Mouse (Mus musculus): Measurements from ENCODE around the gene Stim1.

GRCm38 (mm10) chr7:102417398-102417797 is 149.8 kb downstream of the Stim1 start:
- no peak for TF ChIP-seq POLR2A (IDR thresholded peaks at IDR 0.05; ENCODE audit: insufficient read length, low read depth)
- no peak for TF ChIP-seq TCF3 (IDR thresholded peaks at IDR 0.05; ENCODE audit: insufficient read length, low read depth)
- no peak for TF ChIP-seq USF1 (IDR thresholded peaks at IDR 0.05; ENCODE audit: low read depth)
- no peak for TF ChIP-seq POLR2AphosphoS2 (IDR thresholded peaks at IDR 0.05; ENCODE audit: insufficient read length, low read depth)
- no peak for TF ChIP-seq MAX (IDR thresholded peaks at IDR 0.05; ENCODE audit: low read depth)
- TF ChIP-seq SRF (IDR thresholded peaks at IDR 0.05; ENCODE audit: control insufficient read depth, insufficient read length, low read depth) = no peak
- TF ChIP-seq E2F4 (IDR thresholded peaks at IDR 0.05; ENCODE audit: insufficient read depth) = no peak
- TF ChIP-seq REST (IDR thresholded peaks at IDR 0.05; ENCODE audit: insufficient read depth, insufficient read length) = no peak
- no peak for TF ChIP-seq CEBPB (IDR thresholded peaks at IDR 0.05; ENCODE audit: insufficient read depth, poor library complexity, severe bottlenecking)
- no peak for TF ChIP-seq MYOD1 (IDR thresholded peaks at IDR 0.05; ENCODE audit: control insufficient read depth in 1 of 3, insufficient read length in 2 of 3, low read depth in 2 of 3)

All from myocyte (in vitro differentiated cells).